Mouse (Mus musculus) forebrain, embryonic 12.5 days (tissue): ENCODE measurements around the gene Ddx39b. TPM values are rescaled to one million over a fixed set of nuclear protein-coding genes. Genes with fewer than 3 reads are reported as not detected.

ENCODE experiments used
- ATAC-seq: fragments of 200-750 bp; cut with Nextera tagmentation; 2 replicates; pipeline ENCODE4 v1.8.0; 2017; ENCODE audit warnings: moderate TSS enrichment; ENCODE audit not compliant: low FRiP score
- H3K27ac ChIP-seq: fragments of 300-500 bp; sonication (generic); 2 replicates; pipeline ENCODE4 v1.5.1; 2016; ENCODE audit warnings: mild to moderate bottlenecking
- H3K27me3 ChIP-seq: fragments of 300-500 bp; sonication (generic); 2 replicates; pipeline ENCODE4 v1.6.1; 2016; ENCODE audit warnings: mild to moderate bottlenecking
- H3K36me3 ChIP-seq: fragments of 300-500 bp; sonication (generic); replicated peaks from 2 replicates; pipeline ENCODE4 v1.6.1; 2016; ENCODE audit warnings: mild to moderate bottlenecking
- H3K4me1 ChIP-seq: fragments of 300-500 bp; sonication (generic); 2 replicates; pipeline ENCODE4 v1.6.1; 2016
- H3K4me2 ChIP-seq: fragments of 300-500 bp; sonication (generic); 2 replicates; pipeline ENCODE4 v1.6.1; 2016; ENCODE audit warnings: mild to moderate bottlenecking, moderate library complexity
- H3K4me3 ChIP-seq: fragments of 300-500 bp; sonication (generic); replicated peaks from 2 replicates; pipeline ENCODE4 v1.5.1; 2016; ENCODE audit warnings: mild to moderate bottlenecking
- H3K9ac ChIP-seq: fragments of 300-500 bp; sonication (generic); 2 replicates; pipeline ENCODE4 v1.6.1; 2016; ENCODE audit warnings: mild to moderate bottlenecking
- H3K9me3 ChIP-seq: fragments of 300-500 bp; sonication (generic); 2 replicates; pipeline ENCODE4 v1.6.1; 2016
- WGBS: fragments of 180-500 bp; shearing (Covaris S2); methylation state at CpG from one replicate; pipeline ENCODE4 v1.1.7; 2016; 5-methylcytosine and 5-hydroxymethylcytosine counted together
- polyA plus RNA-seq: library from polyadenylated mRNA; unstranded; fragments of >200 nt; fragmentation: Nextera tagmentation; extraction: Ambion mirVana; gene quantifications from 2 replicates; pipeline ENCODE4 v1.2.1, GENCODE M21; 2016

The Ddx39b gene
- polyA plus RNA-seq, 1 experiment from 2014 or later: 614 TPM

DNA sequence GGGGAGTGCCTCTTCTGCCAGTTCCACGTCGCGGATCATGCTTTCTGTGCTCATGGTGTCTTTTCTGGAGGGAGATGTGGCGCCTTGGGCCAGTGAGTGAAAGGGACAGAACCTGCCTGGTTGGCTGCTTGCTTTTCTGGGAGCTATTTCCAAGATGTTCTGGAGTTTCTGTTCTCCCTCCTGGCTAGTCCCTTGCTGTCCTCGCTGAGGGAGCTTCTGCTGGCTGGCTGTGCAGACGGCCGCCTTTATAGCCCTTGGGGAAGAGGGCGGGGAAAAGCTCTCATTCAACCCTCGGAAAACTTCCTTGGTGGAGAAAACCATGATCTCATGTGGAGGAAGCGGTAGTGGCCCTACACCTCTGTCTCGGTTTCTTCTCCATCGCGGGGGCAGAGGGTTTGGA is 39.8 kb upstream of the Ddx39b start, which contains the start of gene Tnf:
TSS of gene Tnf (minus strand) at position 221 of the 400 bp plus-strand sequence.
- Histone ChIP-seq H3K4me3 (no peak within 1 kb of the TSS), H3K4me1 (no peaks in the 10 kb centered on the region), H3K27ac (no peak within 1 kb of the TSS), H3K4me2 (no peak within 1 kb of the TSS), H3K27me3 (peaks cover 77% of the 10 kb centered on the region), H3K36me3 (no peaks in the 10 kb centered on the region), H3K9ac (no peak within 1 kb of the TSS), H3K9me3 (no peaks in the 10 kb centered on the region)
- no peak for ATAC-seq
- WGBS: 53% methylated on average over 13 of the region's 13 CpGs

DNA sequence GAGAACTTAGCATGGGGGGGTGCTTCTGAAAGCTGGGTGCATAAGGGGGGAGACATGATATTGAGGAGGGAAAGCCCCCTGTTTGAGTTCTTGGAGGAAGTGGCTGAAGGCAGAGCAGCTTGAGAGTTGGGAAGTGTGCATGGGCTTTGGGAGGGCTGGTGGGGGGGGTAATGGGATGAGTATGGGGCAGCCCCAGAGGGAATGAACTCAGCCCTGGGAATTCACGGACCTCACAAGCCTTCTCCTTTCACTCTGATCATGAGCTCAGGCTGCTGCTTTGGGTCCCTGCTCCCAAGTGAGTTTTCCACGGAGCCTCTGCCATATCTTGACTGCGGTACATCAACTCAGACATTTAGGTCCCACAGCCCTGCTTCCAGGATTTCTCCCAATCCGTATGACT is 39.1 kb upstream of the Ddx39b start:
- Histone ChIP-seq H3K4me2 (no peak overlapping the region), H3K4me3 (no peak overlapping the region), H3K4me1 (no peaks in the 10 kb centered on the region), H3K9me3 (no peaks in the 10 kb centered on the region), H3K27me3 (peaks cover 72% of the 10 kb centered on the region), H3K27ac (no peak overlapping the region), H3K36me3 (no peaks in the 10 kb centered on the region), H3K9ac (no peak overlapping the region)
- WGBS: 82% methylated on average over 4 of the region's 4 CpGs
- ATAC-seq: no peak

DNA sequence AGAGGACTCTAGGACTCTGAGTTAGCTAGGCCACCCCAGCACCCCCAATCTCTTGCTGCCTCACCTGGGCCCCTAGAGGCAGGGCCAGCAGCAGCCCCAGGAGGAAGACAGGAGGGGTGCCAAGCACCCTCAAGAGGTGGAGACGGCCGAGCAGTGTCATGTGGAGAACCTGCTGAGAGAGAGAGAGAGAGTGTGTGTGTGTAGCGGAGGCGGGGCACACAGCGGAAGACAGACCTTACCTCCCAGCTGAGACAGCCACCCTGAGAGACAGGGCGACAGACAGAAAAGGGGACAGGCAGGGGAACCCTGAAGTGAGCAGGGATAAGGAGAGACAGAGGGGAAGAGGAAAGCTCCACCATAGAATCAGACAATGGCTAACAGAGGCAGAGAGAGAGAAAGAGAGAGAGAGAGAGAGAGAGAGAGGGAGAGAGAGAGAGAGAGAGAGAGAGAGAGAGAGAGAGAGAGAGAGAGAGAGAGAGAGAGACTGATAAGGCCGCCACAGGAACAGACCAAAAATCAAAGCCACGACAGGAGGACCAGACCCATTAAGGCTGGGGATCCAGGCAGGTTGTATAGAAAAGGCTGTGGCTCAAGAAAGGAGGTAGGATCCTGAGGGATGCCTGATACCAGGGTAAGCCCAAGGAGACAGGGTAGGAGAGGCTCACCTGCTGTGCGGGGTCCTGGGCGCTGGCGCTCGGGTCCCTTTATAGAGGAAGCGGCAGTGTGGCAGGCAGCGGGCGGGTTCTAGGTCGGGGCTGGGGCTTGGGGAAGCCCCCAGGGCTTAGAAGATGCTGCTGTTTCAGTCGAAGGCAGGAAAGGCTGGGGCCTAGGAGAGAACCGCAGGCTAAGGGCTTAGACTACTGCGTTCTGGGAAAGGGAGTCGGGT is 36.8 kb upstream of the Ddx39b start, which contains the start of gene Lta:
TSS of gene Lta (minus strand) at position 858 of the 886 bp plus-strand sequence.
- WGBS: 24% methylated on average over 20 of the region's 20 CpGs
- H3K4me1 ChIP-seq: no peaks in the 10 kb centered on the region
- no peak for ATAC-seq
- H3K9me3 ChIP-seq: no peaks in the 10 kb centered on the region
- peaks cover 58% of the 10 kb centered on the region for H3K27me3 ChIP-seq
- H3K27ac ChIP-seq: no peak within 1 kb of the TSS
- no peaks in the 10 kb centered on the region for H3K36me3 ChIP-seq
- no peak within 1 kb of the TSS for H3K4me2 ChIP-seq
- H3K9ac ChIP-seq: no peak within 1 kb of the TSS
- H3K4me3 ChIP-seq: no peak within 1 kb of the TSS

DNA sequence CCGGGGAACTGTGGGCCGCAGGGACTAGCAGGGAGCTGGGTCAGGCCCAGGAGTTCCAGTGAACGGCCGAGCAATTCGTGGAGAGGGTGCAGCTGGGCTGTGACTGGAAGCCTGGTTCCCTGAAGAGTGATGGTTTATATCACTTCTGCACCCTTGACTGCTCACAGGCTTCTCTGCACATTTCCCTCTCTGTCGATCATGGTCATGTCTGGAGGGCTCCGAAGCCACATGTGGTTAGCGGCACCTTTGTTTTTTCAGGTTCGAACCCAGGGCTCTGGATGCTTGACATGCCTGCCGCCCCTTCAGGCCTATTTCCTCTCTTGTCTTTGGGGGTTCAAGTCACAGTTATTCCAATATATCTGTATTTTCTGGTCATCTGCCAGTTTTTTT is 36.2 kb upstream of the Ddx39b start:
- no peak overlapping the region for H3K9ac ChIP-seq
- 62% methylated on average over 10 of the region's 10 CpGs for whole genome bisulfite sequencing

DNA sequence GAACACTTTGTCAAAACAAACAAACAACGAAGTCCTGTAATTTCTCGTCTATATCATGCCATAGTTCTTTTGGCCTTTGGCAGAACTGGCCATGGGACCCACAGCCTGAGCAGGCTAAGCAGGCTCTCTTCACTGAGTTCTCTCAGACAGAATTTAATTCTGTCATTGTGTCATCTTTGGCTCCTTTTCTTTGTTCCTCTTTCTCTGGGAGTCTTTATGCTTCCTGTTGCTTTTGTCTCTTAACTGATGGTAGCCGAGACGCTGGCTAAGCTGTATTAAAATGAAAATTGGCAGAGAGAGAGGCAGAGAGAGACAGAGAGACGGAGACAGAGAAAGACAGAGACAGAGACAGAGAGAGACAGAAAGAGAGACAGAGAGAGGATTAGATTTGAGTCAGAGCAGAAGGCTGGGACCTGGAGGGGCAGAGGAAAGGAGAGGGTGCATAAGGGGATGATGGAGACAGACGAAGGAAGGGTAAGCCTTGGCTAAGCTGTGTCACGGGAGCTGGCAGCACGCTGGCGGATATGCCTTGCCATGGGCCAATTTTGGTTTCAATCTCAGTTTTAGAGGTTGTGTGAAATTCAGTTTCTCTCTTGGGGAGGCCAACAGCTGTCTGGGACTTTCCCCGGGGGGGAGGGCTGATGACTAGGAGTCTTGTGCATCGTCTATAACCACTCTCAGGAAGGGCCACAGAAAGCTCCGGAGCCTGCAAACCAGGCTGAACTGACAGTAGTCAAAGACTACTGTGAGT is 31.6 kb upstream of the Ddx39b start:
- H3K4me3 ChIP-seq: no peak overlapping the region
- no peak overlapping the region for H3K9ac ChIP-seq
- peaks cover 19% of the 10 kb centered on the region for H3K27me3 ChIP-seq
- ATAC-seq: no peak
- H3K4me2 ChIP-seq: no peak overlapping the region
- no peaks in the 10 kb centered on the region for H3K4me1 ChIP-seq
- H3K36me3 ChIP-seq: no peaks in the 10 kb centered on the region
- WGBS: 74% methylated on average over 12 of the region's 12 CpGs
- no peaks in the 10 kb centered on the region for H3K9me3 ChIP-seq
- H3K27ac ChIP-seq: no peak overlapping the region

More for the DNA sequence above, 36.2 kb upstream of the Ddx39b start:
- no peaks in the 10 kb centered on the region for H3K9me3 ChIP-seq
- no peak overlapping the region for H3K27ac ChIP-seq
- no peak for ATAC-seq
- no peaks in the 10 kb centered on the region for H3K4me1 ChIP-seq
- no peak overlapping the region for H3K4me2 ChIP-seq
- H3K4me3 ChIP-seq: no peak overlapping the region
- peaks cover 58% of the 10 kb centered on the region for H3K27me3 ChIP-seq
- no peaks in the 10 kb centered on the region for H3K36me3 ChIP-seq

DNA sequence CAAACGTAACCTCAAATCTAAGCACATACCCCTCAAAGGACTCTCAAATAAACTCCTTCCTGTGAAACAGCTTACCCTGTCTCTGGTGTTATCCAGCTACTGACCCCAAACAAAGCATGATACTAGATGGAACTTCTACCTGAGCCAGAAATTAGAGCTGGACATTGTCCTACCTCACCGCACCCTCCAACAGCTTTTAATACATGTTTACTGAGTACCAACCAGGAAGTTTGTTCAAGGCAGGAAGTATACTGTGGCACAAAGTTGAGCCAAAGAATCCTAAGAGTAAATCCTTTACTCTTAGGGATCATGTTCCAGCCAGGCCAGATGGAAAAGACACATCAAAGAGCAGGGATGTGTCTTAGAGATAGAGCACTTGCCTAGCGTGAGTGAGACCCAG is 31.0 kb upstream of the Ddx39b start:
- H3K4me1 ChIP-seq: no peaks in the 10 kb centered on the region
- 83% methylated on average over 3 of the region's 3 CpGs for WGBS
- no peaks in the 10 kb centered on the region for H3K36me3 ChIP-seq
- H3K4me2 ChIP-seq: no peak overlapping the region
- no peaks in the 10 kb centered on the region for H3K9me3 ChIP-seq
- no peak overlapping the region for H3K9ac ChIP-seq
- H3K27ac ChIP-seq: no peak overlapping the region
- H3K27me3 ChIP-seq: 0 out of 2 replicates have a peak, but pooled peaks cover 14% of the 10 kb centered on the region
- ATAC-seq: no peak
- H3K4me3 ChIP-seq: no peak overlapping the region

DNA sequence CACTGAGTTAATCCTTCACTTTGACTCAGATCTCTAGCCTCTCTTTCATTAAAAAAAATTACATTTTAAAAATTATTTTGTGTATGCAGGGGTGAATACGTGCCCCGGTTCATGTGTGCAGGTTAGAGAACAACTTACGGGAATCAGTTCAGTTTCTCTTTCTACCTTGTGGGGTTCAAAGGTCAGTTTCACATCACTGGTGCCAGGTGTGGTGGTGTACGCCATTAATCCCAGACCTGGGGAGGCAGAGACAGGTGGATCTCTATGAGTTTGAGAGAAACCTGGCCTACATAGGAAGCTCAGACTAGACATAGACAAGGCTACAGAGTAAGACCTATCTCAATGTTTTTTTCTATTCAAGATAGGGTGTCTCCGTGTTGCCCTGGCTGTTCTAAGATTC is 28.5 kb upstream of the Ddx39b start:
- Histone ChIP-seq H3K9me3 (no peaks in the 10 kb centered on the region), H3K27me3 (0 out of 2 replicates have a peak, but pooled peaks cover 9% of the 10 kb centered on the region), H3K4me3 (no peak overlapping the region), H3K27ac (no peak overlapping the region), H3K4me1 (no peaks in the 10 kb centered on the region), H3K4me2 (no peak overlapping the region), H3K36me3 (no peaks in the 10 kb centered on the region), H3K9ac (no peak overlapping the region)
- ATAC-seq: no peak
- WGBS: 95% methylated on average over 5 of the region's 5 CpGs

DNA sequence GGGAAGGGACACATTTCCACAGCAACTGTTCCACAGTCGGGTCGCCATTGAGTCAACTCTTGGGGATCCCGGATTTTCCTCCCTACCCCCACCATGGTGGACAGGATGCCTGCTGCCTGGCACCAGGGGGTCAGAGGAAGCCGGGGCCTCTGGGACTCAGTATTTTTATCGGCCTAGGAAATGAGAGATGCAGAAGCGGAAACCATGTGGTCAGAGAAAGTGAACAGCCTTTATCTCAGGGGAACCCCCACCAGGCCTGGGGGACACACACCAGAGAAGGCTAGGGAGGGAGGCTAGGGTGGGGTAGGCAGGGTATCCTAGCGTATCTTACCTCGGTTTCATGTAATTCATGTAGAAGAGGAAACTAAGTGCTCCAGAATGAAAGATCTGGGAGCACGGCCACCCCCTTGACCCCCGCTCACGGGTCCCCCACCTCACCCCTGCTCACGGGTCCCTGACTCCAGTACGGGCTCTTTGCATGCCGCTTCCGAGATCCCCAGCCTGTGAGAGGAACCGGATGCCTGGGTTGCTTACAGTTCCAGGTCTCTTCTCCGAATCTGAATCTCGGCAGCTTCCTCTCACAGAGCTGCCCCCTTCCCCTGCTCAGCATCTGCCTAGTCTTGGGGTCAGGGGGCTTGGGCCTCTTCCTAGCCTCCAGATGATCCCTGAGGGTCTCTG is 22.9 kb upstream of the Ddx39b start:
- Histone ChIP-seq H3K27me3 (no peaks in the 10 kb centered on the region), H3K9me3 (no peaks in the 10 kb centered on the region), H3K9ac (no peak overlapping the region), H3K27ac (no peak overlapping the region), H3K4me2 (no peak overlapping the region), H3K36me3 (peaks cover 39% of the 10 kb centered on the region), H3K4me1 (no peaks in the 10 kb centered on the region), H3K4me3 (no peak overlapping the region)
- WGBS: 86% methylated on average over 18 of the region's 18 CpGs
- no peak for ATAC-seq

DNA sequence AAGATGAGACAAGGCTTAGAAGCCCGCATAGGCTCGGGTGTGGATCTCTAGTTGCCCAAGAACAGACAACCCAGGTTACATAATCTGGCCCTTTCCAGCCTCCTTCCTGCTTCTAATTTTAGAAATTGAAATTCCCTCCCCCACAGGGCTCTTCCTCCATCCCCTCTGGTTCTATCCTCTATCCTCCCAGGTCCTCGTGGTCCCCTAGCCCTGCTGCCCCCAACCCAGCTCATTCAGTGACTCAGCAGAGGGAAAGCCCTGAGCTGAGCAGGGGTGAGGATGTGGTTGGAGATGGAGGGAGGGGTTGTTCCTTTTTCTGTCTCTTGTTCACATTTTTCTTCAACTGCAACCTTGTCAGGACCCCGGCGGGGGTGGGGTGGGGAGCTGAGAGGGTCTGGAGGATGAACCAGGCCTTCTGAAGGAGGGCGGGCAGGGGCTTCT is 21.9 kb upstream of the Ddx39b start:
- no peaks in the 10 kb centered on the region for H3K9me3 ChIP-seq
- H3K27ac ChIP-seq: no peak overlapping the region
- ATAC-seq: no peak
- no peak overlapping the region for H3K4me3 ChIP-seq
- no peaks in the 10 kb centered on the region for H3K27me3 ChIP-seq
- WGBS: 90% methylated on average over 6 of the region's 6 CpGs
- H3K4me2 ChIP-seq: no peak overlapping the region
- no peak overlapping the region for H3K9ac ChIP-seq
- no peaks in the 10 kb centered on the region for H3K4me1 ChIP-seq
- peaks cover 39% of the 10 kb centered on the region for H3K36me3 ChIP-seq

DNA sequence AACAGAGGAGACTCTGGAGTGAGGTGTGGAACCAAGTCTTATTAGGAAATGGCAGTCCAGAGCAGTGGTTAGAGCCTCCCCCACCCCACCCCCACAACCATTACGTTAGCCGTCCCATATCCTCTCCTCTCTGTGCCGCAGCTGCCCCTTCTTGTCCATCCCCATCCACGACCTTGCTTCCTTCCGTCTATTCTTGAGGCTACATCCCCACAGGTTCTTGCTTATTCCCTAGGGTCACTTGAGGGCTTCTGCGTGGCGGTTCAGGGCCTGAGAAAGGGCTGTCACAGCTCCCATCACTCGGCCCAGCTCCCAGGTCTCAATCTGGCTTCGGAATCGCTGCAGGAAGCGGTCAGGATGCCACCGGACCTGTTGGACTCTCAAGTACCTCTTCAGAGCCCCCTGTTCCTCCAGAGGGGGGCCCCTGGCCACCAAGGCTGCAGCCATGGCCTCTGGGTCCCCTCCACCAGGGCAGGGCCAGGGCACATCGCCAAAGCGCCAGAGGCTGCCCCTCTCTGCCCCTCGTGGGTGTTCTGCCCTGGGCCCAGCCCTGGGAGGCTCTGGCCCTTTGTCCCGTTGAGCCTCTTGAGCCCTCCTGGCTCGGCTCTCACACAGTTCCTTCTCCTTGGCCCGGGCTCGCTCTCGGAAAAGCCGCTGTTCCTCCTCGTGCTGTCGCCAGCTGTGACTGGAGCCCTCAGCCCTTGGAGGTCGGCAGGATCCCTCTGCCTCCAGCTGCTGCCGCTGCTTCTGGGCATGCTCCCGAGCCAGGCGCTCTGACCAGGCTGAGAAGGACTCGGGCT is 21.2 kb upstream of the Ddx39b start, which contains the start of gene Gm16181:
TSS of gene Gm16181 (plus strand) at position 679 of the 797 bp plus-strand sequence.
- H3K36me3 ChIP-seq: peaks cover 46% of the 10 kb centered on the region
- ATAC-seq: no peak

DNA sequence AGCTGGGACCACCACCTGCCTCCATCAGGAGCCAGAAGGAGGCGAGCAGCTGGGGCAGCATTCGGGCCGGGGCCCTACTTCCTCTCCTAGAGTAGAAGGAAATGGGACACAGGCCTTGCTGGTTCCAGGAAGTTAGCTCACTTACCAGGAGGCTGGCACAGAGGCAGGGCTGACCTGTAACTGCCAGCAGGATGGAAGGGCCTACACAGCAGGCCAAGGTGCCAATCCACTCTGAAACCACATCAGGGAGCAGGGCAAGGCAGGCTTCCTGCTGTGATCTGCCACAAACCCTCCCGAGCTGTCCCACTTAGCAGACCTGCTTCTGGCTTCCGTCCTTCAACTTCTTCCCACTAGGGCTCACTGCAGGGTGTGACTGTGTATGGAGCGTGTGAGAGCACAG is 19.2 kb upstream of the Ddx39b start:
- peaks cover 61% of the 10 kb centered on the region for H3K36me3 ChIP-seq
- H3K9me3 ChIP-seq: no peaks in the 10 kb centered on the region
- no peak for ATAC-seq
- no peak overlapping the region for H3K9ac ChIP-seq
- no peaks in the 10 kb centered on the region for H3K4me1 ChIP-seq
- H3K27ac ChIP-seq: no peak overlapping the region
- H3K27me3 ChIP-seq: no peaks in the 10 kb centered on the region
- H3K4me2 ChIP-seq: no peak overlapping the region
- H3K4me3 ChIP-seq: no peak overlapping the region
- WGBS: 85% methylated on average over 6 of the region's 6 CpGs

More for the DNA sequence above, 21.2 kb upstream of the Ddx39b start, which contains the start of gene Gm16181:
- no peak within 1 kb of the TSS for H3K4me2 ChIP-seq
- no peaks in the 10 kb centered on the region for H3K9me3 ChIP-seq
- H3K27me3 ChIP-seq: no peaks in the 10 kb centered on the region
- no peak within 1 kb of the TSS for H3K4me3 ChIP-seq
- H3K4me1 ChIP-seq: no peaks in the 10 kb centered on the region
- 84% methylated on average over 28 of the region's 28 CpGs for WGBS
- H3K9ac ChIP-seq: no peak within 1 kb of the TSS
- peak within 1 kb of the TSS; percentile 20; the same call in 1 of the 2 replicates for H3K27ac ChIP-seq
